Mouse (Mus musculus) heart, adult 2 months (tissue): Measurements from ENCODE around the gene Cabcoco1.

ENCODE experiments used
- CTCF ChIP-seq: fragments of 200-600 bp; IDR thresholded peaks from 2 replicates; pipeline ENCODE4 v1.8.1; 2022; ENCODE audit warnings: antibody characterized with exemption, mild to moderate bottlenecking, moderate library complexity
- EP300 ChIP-seq: fragments of 200-500 bp; IDR thresholded peaks from 2 replicates; pipeline ENCODE4 v1.6.1; 2011; ENCODE audit warnings: low read depth, low read length, control low read depth; ENCODE audit not compliant: insufficient read depth
- POLR2A ChIP-seq: fragments of 200-500 bp; IDR thresholded peaks from 2 replicates; pipeline ENCODE4 v1.6.1; 2011; ENCODE audit warnings: mild to moderate bottlenecking, low read depth, low read length, control low read depth; ENCODE audit not compliant: insufficient read depth

- TF ChIP-seq CTCF (no peak), POLR2A (no peak), EP300 (no peak)
Observed at GRCm38 (mm10) chr10:68490781-68491180, 50.9 kb downstream of the Cabcoco1 start.
